8 mouse cellular contexts compared by ENCODE assay signal in the genomic region with DNA sequence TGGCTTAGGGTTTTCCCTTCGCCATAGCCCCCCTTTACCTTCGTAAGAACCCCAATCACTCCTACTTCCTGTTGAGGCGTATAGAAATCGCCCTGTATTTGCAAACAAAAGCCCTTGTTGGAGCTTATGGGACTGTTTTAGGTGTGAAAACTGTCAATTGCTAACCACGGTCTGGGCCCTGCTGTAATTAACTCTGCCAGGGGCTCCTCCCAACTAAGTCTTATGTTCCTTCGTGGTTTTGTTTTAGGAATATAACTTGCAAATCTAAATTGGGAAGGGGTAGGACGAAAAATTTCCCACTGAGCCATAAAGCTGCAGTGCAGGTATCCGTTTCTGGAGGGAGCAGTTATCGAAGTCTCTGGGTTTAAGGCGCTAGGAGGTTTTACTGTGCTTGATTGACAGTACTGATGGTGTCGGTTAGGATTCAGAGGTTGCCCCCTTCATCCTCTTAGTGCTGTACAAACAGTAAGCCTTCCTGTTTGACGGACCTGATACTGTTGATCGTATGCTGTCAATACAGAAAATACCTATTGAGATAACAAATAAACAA. TPM values are rescaled to one million over a fixed set of nuclear protein-coding genes. Genes with fewer than 3 reads are reported as not detected.
DNase-seq lines count a peak whose midpoint lies in the region; ATAC-seq lines count a peak whose summit lies in the region.

No protein-coding gene starts in this region.

- peaks cover 50% of the 10 kb centered on the region for H3K36me3 ChIP-seq in megakaryocyte, embryonic 14.5 days (replicated peaks; ENCODE audit: low read length)
- peaks cover 3% of the 10 kb centered on the region; the same call in 1 of the 2 replicates for H3K36me3 ChIP-seq in hindbrain, embryonic 11.5 days (ENCODE audit: control insufficient read depth, insufficient read depth, low read length)

- WGBS in hindbrain, embryonic 11.5 days, result 1% methylated on average over 13 of the region's 13 CpGs

- ATAC-seq in megakaryocyte, adult 5-6 weeks (ENCODE audit: poor library complexity, severe bottlenecking), result no peak
- ATAC-seq in hindbrain, embryonic 11.5 days (ENCODE audit: low FRiP score), result no peak
- ATAC-seq in megakaryocyte progenitor cell, adult 5-6 weeks (replicated peaks; ENCODE audit: poor library complexity), result peak; percentile 33; the same call in 1 of the 2 replicates

- peak; percentile 41 for DNase-seq in c-Kit-positive CD71-positive TER-119-negative erythroid progenitor cells, embryonic 14.5 days (ENCODE audit: low read depth)
- no peak for DNase-seq in hindbrain, embryonic 11.5 days (ENCODE audit: low spot score)
- DNase-seq in cerebellum, postnatal 36 days, result no peak
- DNase-seq in ovary, postnatal 14 days (ENCODE audit: low spot score), result no peak
- no peak for DNase-seq in left cerebral cortex, postnatal 4 days

- peak overlapping the region; percentile 100 for H3K27ac ChIP-seq in hindbrain, embryonic 11.5 days (ENCODE audit: low read depth, low read length)

- peak overlapping the region; percentile 97 for H3K4me3 ChIP-seq in megakaryocyte, embryonic 14.5 days (replicated peaks)
- peak overlapping the region; percentile 99 for H3K4me3 ChIP-seq in hindbrain, embryonic 11.5 days (ENCODE audit: low read depth, low read length)

- peak overlapping the region; percentile 69 for H3K4me2 ChIP-seq in hindbrain, embryonic 11.5 days (replicated peaks; ENCODE audit: low read depth, low read length)

- peak overlapping the region; percentile 100 for H3K9ac ChIP-seq in hindbrain, embryonic 11.5 days (ENCODE audit: low read depth, low read length)

- H3K9me3 ChIP-seq in megakaryocyte, embryonic 14.5 days, result no peaks in the 10 kb centered on the region
- no peaks in the 10 kb centered on the region for H3K9me3 ChIP-seq in hindbrain, embryonic 11.5 days (ENCODE audit: control insufficient read depth, low read length)

- intact Hi-C loops in left cerebral cortex, postnatal 4 days (cut with DNase I), result loop anchor here (5.0 kb wide), 1 partner anchor 98 kb away; no protein-coding TSS in a partner anchor

- H3K27me3 ChIP-seq in megakaryocyte, embryonic 14.5 days (replicated peaks), result no peaks in the 10 kb centered on the region
- H3K27me3 ChIP-seq in hindbrain, embryonic 11.5 days (ENCODE audit: control insufficient read depth, insufficient read depth, low read length), result no peaks in the 10 kb centered on the region

- peaks cover 36% of the 10 kb centered on the region for H3K4me1 ChIP-seq in megakaryocyte, embryonic 14.5 days
- peaks cover 4% of the 10 kb centered on the region; the same call in 1 of the 2 replicates for H3K4me1 ChIP-seq in hindbrain, embryonic 11.5 days (replicated peaks; ENCODE audit: control insufficient read depth, insufficient read depth, low read length)

RNA-seq across cellular contexts. Expression of gene Ddx6, which starts 1.0 kb away (rescaled TPM):
- polyA plus RNA-seq in megakaryocyte, embryonic 14.5 days (2012; ENCODE audit: insufficient read depth, low replicate concordance), result 4.1 and 10.8 TPM in 2 replicates
- 57.1 and 60.2 TPM in 2 replicates for total RNA-seq in megakaryocyte, adult 5-6 weeks (2015)
- 71.2 and 88.8 TPM in 2 replicates for total RNA-seq in megakaryocyte, adult 5-6 weeks (2017)
- polyA plus RNA-seq in hindbrain, embryonic 11.5 days (2014; fragmentation: Nextera tagmentation; extraction: Ambion mirVana), result 16.0 and 32.7 TPM in 2 replicates
- 65.0 and 65.9 TPM in 2 replicates for total RNA-seq in megakaryocyte progenitor cell, adult 5-6 weeks (2015)
- 66.6 and 74.4 TPM in 2 replicates for total RNA-seq in megakaryocyte progenitor cell, adult 5-6 weeks (2017)
- 100 to 1,000 TPM; 144 to 146 TPM for total RNA-seq in left cerebral cortex, postnatal 4 days (2021)

RNA-seq across cellular contexts. Expression of gene Cxcr5, which starts 44.0 kb away (rescaled TPM):
- polyA plus RNA-seq in megakaryocyte, embryonic 14.5 days (2012; ENCODE audit: insufficient read depth, low replicate concordance), result not detected in 2 replicates
- total RNA-seq in megakaryocyte, adult 5-6 weeks (2015), result not detected in 2 replicates
- not detected in 2 replicates for total RNA-seq in megakaryocyte, adult 5-6 weeks (2017)
- polyA plus RNA-seq in hindbrain, embryonic 11.5 days (2014; fragmentation: Nextera tagmentation; extraction: Ambion mirVana), result 0.11 and 0.48 TPM in 2 replicates
- not detected in 2 replicates for total RNA-seq in megakaryocyte progenitor cell, adult 5-6 weeks (2015)
- total RNA-seq in megakaryocyte progenitor cell, adult 5-6 weeks (2017), result not detected in 2 replicates
- not detected for total RNA-seq in left cerebral cortex, postnatal 4 days (2021)
